Comparison of ENCODE assay signal across 8 mouse cellular contexts in genomic region chr6:140337897-140338749, GRCm38 (mm10).
DNase-seq lines count a peak whose midpoint lies in the region; ATAC-seq and TF ChIP-seq lines count a peak whose summit lies in the region.

No protein-coding gene starts in this region.

- whole genome bisulfite sequencing in hindbrain, embryonic 12.5 days: 27% methylated on average over 19 of the region's 19 CpGs
- WGBS in limb, embryonic 15.5 days: 43% methylated on average over 19 of the region's 19 CpGs
- 68% methylated on average over 19 of the region's 19 CpGs for WGBS in thymus, adult 2 months

- no peak for TF ChIP-seq POLR2A in thymus, adult 2 months (IDR thresholded peaks at IDR 0.05; ENCODE audit: control insufficient read depth, extremely low read depth, insufficient read depth, low read length, poor library complexity)

- no peaks in the 10 kb centered on the region for H3K27me3 ChIP-seq in hindbrain, embryonic 12.5 days
- no peaks in the 10 kb centered on the region for H3K27me3 ChIP-seq in limb, embryonic 15.5 days
- H3K27me3 ChIP-seq in thymus, adult 2 months (ENCODE audit: control insufficient read depth, insufficient read depth, low read length): no peaks in the 10 kb centered on the region

- H3K4me2 ChIP-seq in hindbrain, embryonic 12.5 days (replicated peaks): peak overlapping the region; percentile 40
- H3K4me2 ChIP-seq in limb, embryonic 15.5 days: 0 out of 2 replicates have a peak overlapping the region, but pooled peaks have one; percentile 19

- no peaks in the 10 kb centered on the region for H3K4me1 ChIP-seq in brown adipose tissue, adult 24 weeks (ENCODE audit: control insufficient read depth, insufficient read depth, insufficient read length, low read length)
- H3K4me1 ChIP-seq in hindbrain, embryonic 12.5 days: peaks cover 44% of the 10 kb centered on the region
- H3K4me1 ChIP-seq in limb, embryonic 15.5 days: peaks cover 24% of the 10 kb centered on the region
- H3K4me1 ChIP-seq in thymus, adult 2 months (replicated peaks; ENCODE audit: control insufficient read depth, insufficient read depth, low read length): no peaks in the 10 kb centered on the region; the same call in 1 of the 2 replicates

- no peak overlapping the region for H3K9ac ChIP-seq in hindbrain, embryonic 12.5 days
- H3K9ac ChIP-seq in limb, embryonic 15.5 days: no peak overlapping the region

- ATAC-seq in hindbrain, embryonic 12.5 days (ENCODE audit: low FRiP score): no peak
- no peak for ATAC-seq in limb, embryonic 15.5 days (ENCODE audit: insufficient number of reproducible peaks, low FRiP score, low TSS enrichment, low read depth)
- no peak for ATAC-seq in inflammation-experienced regulatory T-cells, adult 6 months
- ATAC-seq in erythroid progenitor cell, adult 5-6 weeks (replicated peaks; ENCODE audit: low FRiP score, poor library complexity, severe bottlenecking): no peak

- no peaks in the 10 kb centered on the region for H3K9me3 ChIP-seq in hindbrain, embryonic 12.5 days (replicated peaks)
- no peaks in the 10 kb centered on the region for H3K9me3 ChIP-seq in limb, embryonic 15.5 days

- intact Hi-C loops in gastrocnemius, adult 2 months (cut with DNase I): no loop called here

- H3K27ac ChIP-seq in gastrocnemius, adult 2 months: 0 out of 2 replicates have a peak overlapping the region, but pooled peaks have one; percentile 24
- no peak overlapping the region for H3K27ac ChIP-seq in brown adipose tissue, adult 24 weeks (replicated peaks; ENCODE audit: low read depth, low read length)
- peak overlapping the region; percentile 80 for H3K27ac ChIP-seq in hindbrain, embryonic 12.5 days
- H3K27ac ChIP-seq in limb, embryonic 15.5 days: peak overlapping the region; percentile 68
- H3K27ac ChIP-seq in thymus, adult 2 months (ENCODE audit: control insufficient read depth, insufficient read depth, low read length): no peak overlapping the region

- H3K4me3 ChIP-seq in gastrocnemius, adult 2 months: peak overlapping the region; percentile 62
- H3K4me3 ChIP-seq in brown adipose tissue, adult 24 weeks (ENCODE audit: insufficient read depth, low read depth, low read length): peak overlapping the region; percentile 23
- H3K4me3 ChIP-seq in hindbrain, embryonic 12.5 days: no peak overlapping the region; the same call in 1 of the 2 replicates
- H3K4me3 ChIP-seq in limb, embryonic 15.5 days: no peak overlapping the region
- no peak overlapping the region for H3K4me3 ChIP-seq in thymus, adult 2 months (ENCODE audit: control insufficient read depth, insufficient read depth, low read length)

- peak; percentile 22 for DNase-seq in gastrocnemius, adult 2 months
- DNase-seq in gastrocnemius, postnatal 10 days: no peak
- DNase-seq in thymus, adult 2 months: no peak

- H3K36me3 ChIP-seq in hindbrain, embryonic 12.5 days: no peaks in the 10 kb centered on the region
- H3K36me3 ChIP-seq in limb, embryonic 15.5 days: no peaks in the 10 kb centered on the region
- H3K36me3 ChIP-seq in thymus, adult 2 months (ENCODE audit: control insufficient read depth, insufficient read depth, low read length): no peaks in the 10 kb centered on the region

- TF ChIP-seq CTCF in gastrocnemius, adult 2 months (IDR thresholded peaks at IDR 0.05): no peak
- TF ChIP-seq CTCF in thymus, adult 2 months (IDR thresholded peaks at IDR 0.05; ENCODE audit: borderline replicate concordance, control insufficient read depth, extremely low read depth, insufficient read depth, low read length, poor library complexity): no peak

Comparison
In these comparisons a context has a peak if more than half of its experiments do, and no peak if none do; other contexts are left out.
1. H3K27ac ChIP-seq: peak in gastrocnemius, adult 2 months (single experiment), hindbrain, embryonic 12.5 days (single experiment) and limb, embryonic 15.5 days (single experiment); none in brown adipose tissue, adult 24 weeks (single experiment) and thymus, adult 2 months (single experiment).
2. H3K4me3 ChIP-seq: peak in gastrocnemius, adult 2 months (single experiment) and brown adipose tissue, adult 24 weeks (single experiment); none in hindbrain, embryonic 12.5 days (single experiment), limb, embryonic 15.5 days (single experiment) and thymus, adult 2 months (single experiment).